39 mouse cellular contexts compared by ENCODE assay signal in genomic region chr2:105099410-105099809, GRCm38 (mm10). TPM values are rescaled to one million over a fixed set of nuclear protein-coding genes. Genes with fewer than 3 reads are reported as not detected.
DNase-seq lines count a peak whose midpoint lies in the region; ATAC-seq and TF ChIP-seq lines count a peak whose summit lies in the region.
"Had no signal": no experiment of that assay in that cellular context is flagged by ENCODE, and none has a peak within 500 bp of the region (broad histone marks: within the 10 kb centered on the region; RNA-seq: fewer than 3 reads in every experiment).

No protein-coding gene starts in this region.

- H3K4me3 ChIP-seq in hindbrain, postnatal 0 days (ENCODE audit: low read length): no peak overlapping the region
- no peak overlapping the region for H3K4me3 ChIP-seq in hindbrain, embryonic 16.5 days (ENCODE audit: low read length)
- no peak overlapping the region for H3K4me3 ChIP-seq in midbrain, embryonic 16.5 days (ENCODE audit: low read depth, low read length)
- no peak overlapping the region for H3K4me3 ChIP-seq in midbrain, embryonic 10.5 days
- H3K4me3 ChIP-seq: forebrain, embryonic 15.5 days; hindbrain, embryonic 10.5 days; hindbrain, embryonic 15.5 days; intestine, embryonic 15.5 days; layer of hippocampus, adult 2 months; liver, embryonic 12.5 days; neural tube, embryonic 15.5 days had no signal

- peak; percentile 12 for DNase-seq in adrenal gland, postnatal 25 days
- DNase-seq in adrenal gland, adult 8-10 months: no peak
- peak; percentile 21 for DNase-seq in hindbrain, postnatal 0 days (ENCODE audit: low spot score)
- DNase-seq in midbrain, embryonic 10.5 days (ENCODE audit: low spot score): no peak
- no peak for DNase-seq in B cell, adult 2 months
- DNase-seq: cerebellum, adult 2 months; cerebellum, postnatal 36 days; heart, postnatal 14 days; kidney, adult 2 months; liver, postnatal 0 days; retina, postnatal 1 day; spleen, adult 18-20 months; thymus, adult 18-20 months; thymus, postnatal 25 days had no signal

- H3K4me1 ChIP-seq in hindbrain, postnatal 0 days (ENCODE audit: insufficient read depth, low read length): no peaks in the 10 kb centered on the region
- H3K4me1 ChIP-seq in hindbrain, embryonic 16.5 days (ENCODE audit: control insufficient read depth, insufficient read depth, low read depth, low read length): no peaks in the 10 kb centered on the region
- no peaks in the 10 kb centered on the region for H3K4me1 ChIP-seq in midbrain, embryonic 16.5 days (ENCODE audit: control insufficient read depth, insufficient read depth, low read length)
- H3K4me1 ChIP-seq in midbrain, embryonic 10.5 days: no peaks in the 10 kb centered on the region
- H3K4me1 ChIP-seq: forebrain, embryonic 15.5 days; hindbrain, embryonic 10.5 days; hindbrain, embryonic 15.5 days; intestine, embryonic 15.5 days; liver, embryonic 12.5 days; neural tube, embryonic 15.5 days had no signal

- no peaks in the 10 kb centered on the region for H3K36me3 ChIP-seq in hindbrain, postnatal 0 days (ENCODE audit: insufficient read depth, low read length)
- no peaks in the 10 kb centered on the region for H3K36me3 ChIP-seq in hindbrain, embryonic 16.5 days (ENCODE audit: control insufficient read depth, insufficient read depth, low read length)
- no peaks in the 10 kb centered on the region for H3K36me3 ChIP-seq in midbrain, embryonic 16.5 days (ENCODE audit: control insufficient read depth, insufficient read depth, low read length)
- H3K36me3 ChIP-seq in midbrain, embryonic 10.5 days: no peaks in the 10 kb centered on the region
- H3K36me3 ChIP-seq: forebrain, embryonic 15.5 days; hindbrain, embryonic 10.5 days; hindbrain, embryonic 15.5 days; intestine, embryonic 15.5 days; liver, embryonic 12.5 days; neural tube, embryonic 15.5 days had no signal

- no peaks in the 10 kb centered on the region for H3K9me3 ChIP-seq in hindbrain, postnatal 0 days (ENCODE audit: low read length)
- H3K9me3 ChIP-seq in hindbrain, embryonic 16.5 days (ENCODE audit: control insufficient read depth, low read length): no peaks in the 10 kb centered on the region
- H3K9me3 ChIP-seq in midbrain, embryonic 16.5 days (replicated peaks; ENCODE audit: control insufficient read depth, low read length, poor library complexity, severe bottlenecking): no peaks in the 10 kb centered on the region
- no peaks in the 10 kb centered on the region for H3K9me3 ChIP-seq in midbrain, embryonic 10.5 days (replicated peaks)
- H3K9me3 ChIP-seq: forebrain, embryonic 15.5 days; hindbrain, embryonic 10.5 days; hindbrain, embryonic 15.5 days; intestine, embryonic 15.5 days; liver, embryonic 12.5 days; neural tube, embryonic 15.5 days had no signal

- WGBS in hindbrain, postnatal 0 days: 47% methylated on average over 7 of the region's 7 CpGs
- WGBS in hindbrain, embryonic 16.5 days: 52% methylated on average over 7 of the region's 7 CpGs
- 52% methylated on average over 7 of the region's 7 CpGs for WGBS in midbrain, embryonic 16.5 days
- 90% methylated on average over 7 of the region's 7 CpGs for WGBS in midbrain, embryonic 10.5 days

- no peaks in the 10 kb centered on the region for H3K27me3 ChIP-seq in hindbrain, postnatal 0 days (ENCODE audit: insufficient read depth, low read length)
- H3K27me3 ChIP-seq in hindbrain, embryonic 16.5 days (replicated peaks; ENCODE audit: control insufficient read depth, insufficient read depth, low read length): no peaks in the 10 kb centered on the region
- H3K27me3 ChIP-seq in midbrain, embryonic 16.5 days (ENCODE audit: control insufficient read depth, insufficient read depth, low read depth, low read length): no peaks in the 10 kb centered on the region
- H3K27me3 ChIP-seq in midbrain, embryonic 10.5 days (ENCODE audit: low read depth, poor library complexity, severe bottlenecking): no peaks in the 10 kb centered on the region
- H3K27me3 ChIP-seq: forebrain, embryonic 15.5 days; hindbrain, embryonic 15.5 days; intestine, embryonic 15.5 days; liver, embryonic 12.5 days; neural tube, embryonic 15.5 days had no signal

- H3K4me2 ChIP-seq in hindbrain, postnatal 0 days (ENCODE audit: low read depth, low read length): no peak overlapping the region
- no peak overlapping the region for H3K4me2 ChIP-seq in hindbrain, embryonic 16.5 days (ENCODE audit: low read length)
- no peak overlapping the region for H3K4me2 ChIP-seq in midbrain, embryonic 16.5 days (ENCODE audit: low read length)
- H3K4me2 ChIP-seq: forebrain, embryonic 15.5 days; hindbrain, embryonic 15.5 days; intestine, embryonic 15.5 days; liver, embryonic 12.5 days; neural tube, embryonic 15.5 days had no signal

- no peak overlapping the region for H3K27ac ChIP-seq in hindbrain, postnatal 0 days
- H3K27ac ChIP-seq in hindbrain, embryonic 16.5 days (ENCODE audit: low read depth, low read length): no peak overlapping the region
- no peak overlapping the region for H3K27ac ChIP-seq in midbrain, embryonic 16.5 days (ENCODE audit: low read length)
- H3K27ac ChIP-seq in midbrain, embryonic 10.5 days (replicated peaks): no peak overlapping the region
- H3K27ac ChIP-seq: forebrain, embryonic 15.5 days; hindbrain, embryonic 10.5 days; hindbrain, embryonic 15.5 days; intestine, embryonic 15.5 days; layer of hippocampus, adult 2 months; liver, embryonic 12.5 days; macrophage; neural tube, embryonic 15.5 days had no signal

- no peak for TF ChIP-seq CTCF in hindbrain, postnatal 0 days (IDR thresholded peaks at IDR 0.05; ENCODE audit: low read depth)

- ATAC-seq in hindbrain, postnatal 0 days: no peak
- ATAC-seq in hindbrain, embryonic 16.5 days: no peak
- ATAC-seq in midbrain, embryonic 16.5 days: peak; percentile 25; the same call in 1 of the 2 replicates
- ATAC-seq: CD4-positive, CD25-positive, alpha-beta regulatory T cell, adult 4 months; forebrain, embryonic 15.5 days; intestine, embryonic 15.5 days; liver, embryonic 12.5 days; liver, postnatal 0 days; lung, postnatal 0 days had no signal

- H3K9ac ChIP-seq in hindbrain, postnatal 0 days (replicated peaks; ENCODE audit: low read length): no peak overlapping the region
- no peak overlapping the region for H3K9ac ChIP-seq in hindbrain, embryonic 16.5 days (ENCODE audit: low read depth, low read length)
- no peak overlapping the region for H3K9ac ChIP-seq in midbrain, embryonic 16.5 days (ENCODE audit: low read depth, low read length)
- H3K9ac ChIP-seq: forebrain, embryonic 15.5 days; hindbrain, embryonic 15.5 days; intestine, embryonic 15.5 days; liver, embryonic 12.5 days; liver, postnatal 0 days; neural tube, embryonic 15.5 days had no signal

RNA-seq across cellular contexts. Expression of gene Gm11060, which starts 7.6 kb away (rescaled TPM):
- not detected in 2 replicates for total RNA-seq in adrenal gland, postnatal 25 days (2021)
- not detected for total RNA-seq in adrenal gland, adult 8-10 months (2022)
- total RNA-seq in hindbrain, postnatal 0 days (2014; rRNA removed): not detected in 2 replicates
- not detected in 2 replicates for polyA plus RNA-seq in hindbrain, postnatal 0 days (2015; fragmentation: Nextera tagmentation; extraction: Ambion mirVana)
- not detected in 2 replicates for polyA plus RNA-seq in hindbrain, embryonic 16.5 days (2015; fragmentation: Nextera tagmentation; extraction: Ambion mirVana)
- not detected in 2 replicates for polyA plus RNA-seq in midbrain, embryonic 16.5 days (2015; fragmentation: Nextera tagmentation; extraction: Ambion mirVana)
- not detected in 2 replicates for polyA plus RNA-seq in midbrain, embryonic 10.5 days (2016; fragmentation: Nextera tagmentation; extraction: Ambion mirVana)
- total RNA-seq: adrenal gland, postnatal 36 days; gastrocnemius, adult 18-20 months; gastrocnemius, postnatal 4 days; heart, postnatal 14 days; layer of hippocampus, adult 2 months; layer of hippocampus, postnatal 14 days; left cerebral cortex, adult 8-10 months; left cerebral cortex, postnatal 36 days; megakaryocyte-erythroid progenitor cell, adult 5-6 weeks had no signal
- polyA plus RNA-seq: CD4-positive, CD25-positive, alpha-beta regulatory T cell, adult 4 months; cerebellum, adult 2 months; embryonic facial prominence, embryonic 11.5 days; forebrain, embryonic 15.5 days; frontal cortex, adult 2 months; heart, embryonic 14.5 days; hindbrain, embryonic 10.5 days; hindbrain, embryonic 15.5 days; intestine, embryonic 15.5 days; kidney, adult 2 months; kidney, embryonic 16.5 days; limb, embryonic 14.5 days; liver, embryonic 12.5 days; liver, postnatal 0 days; lung, postnatal 0 days; macrophage; neural tube, embryonic 15.5 days; stomach, embryonic 16.5 days had no signal

RNA-seq across cellular contexts. Expression of gene Wt1, which starts 26.9 kb away (rescaled TPM):
- 1.7 and 1.8 TPM in 2 replicates for total RNA-seq in adrenal gland, postnatal 25 days (2021)
- total RNA-seq in adrenal gland, adult 8-10 months (2022): 1 to 10 TPM; 1.1 to 3.2 (median 2.5) TPM
- total RNA-seq in hindbrain, postnatal 0 days (2014; rRNA removed): 0.32 and 1.9 TPM in 2 replicates
- polyA plus RNA-seq in hindbrain, postnatal 0 days (2015; fragmentation: Nextera tagmentation; extraction: Ambion mirVana): 0.55 and 0.56 TPM in 2 replicates
- polyA plus RNA-seq in hindbrain, embryonic 16.5 days (2015; fragmentation: Nextera tagmentation; extraction: Ambion mirVana): 0.75 and 0.94 TPM in 2 replicates
- 0.13 and 0.22 TPM in 2 replicates for polyA plus RNA-seq in midbrain, embryonic 16.5 days (2015; fragmentation: Nextera tagmentation; extraction: Ambion mirVana)
- polyA plus RNA-seq in midbrain, embryonic 10.5 days (2016; fragmentation: Nextera tagmentation; extraction: Ambion mirVana): 0.05 TPM in 1 of 2 replicates, not detected in the other
- total RNA-seq: layer of hippocampus, adult 2 months; megakaryocyte-erythroid progenitor cell, adult 5-6 weeks had no signal
- polyA plus RNA-seq: CD4-positive, CD25-positive, alpha-beta regulatory T cell, adult 4 months; cerebellum, adult 2 months; forebrain, embryonic 15.5 days; macrophage had no signal

Comparison
In these comparisons a context has a peak if more than half of its experiments do, and no peak if none do; other contexts are left out.
1. DNase-seq: peak in adrenal gland, postnatal 25 days (single experiment) and hindbrain, postnatal 0 days (single experiment); none in adrenal gland, adult 8-10 months (single experiment), midbrain, embryonic 10.5 days (single experiment) and B cell, adult 2 months (0 of 2).